Mouse (Mus musculus) CH12.LX (cell line): ENCODE data around the gene Igfbp2. TPM values are rescaled to one million over a fixed set of nuclear protein-coding genes. Genes with fewer than 3 reads are reported as not detected.
A peak's percentile ranks its signal among the peaks of the same experiment; 100 is the strongest.

Experiments
- DNase-seq: peaks from one replicate; pipeline ENCODE4 v3.0.0-alpha.2; 2013; ENCODE audit errors: extremely low read depth
- H3K27ac ChIP-seq: 2 replicates; pipeline ENCODE4 v1.5.1; 2012; ENCODE audit warnings: low read depth, mild to moderate bottlenecking, control low read depth, moderate library complexity; ENCODE audit not compliant: insufficient read depth
- H3K27me3 ChIP-seq: replicated peaks from 2 replicates; pipeline ENCODE3; 2012; ENCODE audit warnings: inconsistent platforms
- H3K36me3 ChIP-seq, 2 experiments: replicated peaks in 1 of 2; 2 replicates each; pipeline versions ENCODE3 to v1.6.1; 2012; ENCODE audit warnings: inconsistent platforms in 1 of 2, low read length in 1 of 2, mild to moderate bottlenecking in 1 of 2, mixed read lengths in 1 of 2, moderate library complexity in 1 of 2; ENCODE audit not compliant: control insufficient read depth in 1 of 2, insufficient read depth in 1 of 2
- H3K4me1 ChIP-seq, 2 experiments: 2 replicates each; pipeline ENCODE4 v1.6.1; 2012; ENCODE audit warnings: inconsistent platforms in 1 of 2, moderate library complexity in 1 of 2; ENCODE audit not compliant: insufficient read depth in 2 of 2, control insufficient read depth in 1 of 2
- H3K4me2 ChIP-seq: 2 replicates; pipeline ENCODE4 v1.6.1; 2012; ENCODE audit warnings: low read depth, mild to moderate bottlenecking, control low read depth; ENCODE audit not compliant: poor library complexity, insufficient read depth, severe bottlenecking
- H3K4me3 ChIP-seq, 3 experiments: fragments of 150-350 bp in 1 of 3; sonication (generic) in 1 of 3; replicated peaks in 1 of 3; 2 replicates each; pipeline versions ENCODE3 to v1.5.1; 2011 to 2012; ENCODE audit warnings: low read depth in 2 of 3, low read length in 2 of 3, mild to moderate bottlenecking in 2 of 3, moderate library complexity in 2 of 3, control low read depth in 1 of 3, improper control_type of control experiment in 1 of 3, inconsistent platforms in 1 of 3, mixed read lengths in 1 of 3; ENCODE audit not compliant: poor library complexity in 1 of 3
- H3K79me2 ChIP-seq: replicated peaks from 2 replicates; pipeline ENCODE4 v1.6.1; 2012; ENCODE audit warnings: mild to moderate bottlenecking, moderate library complexity; ENCODE audit not compliant: control insufficient read depth, poor library complexity, insufficient read depth, severe bottlenecking; ENCODE audit errors: extremely low read depth
- H3K9ac ChIP-seq: 2 replicates; pipeline ENCODE4 v1.6.1; 2012; ENCODE audit warnings: low read depth, mild to moderate bottlenecking, control low read depth, moderate library complexity; ENCODE audit not compliant: insufficient read depth
- H3K9me3 ChIP-seq: replicated peaks from 2 replicates; pipeline ENCODE3; 2012; ENCODE audit warnings: low read length, inconsistent platforms, mixed read lengths
- BHLHE40 ChIP-seq: IDR thresholded peaks from 2 replicates; pipeline ENCODE4 v1.6.1; 2011; ENCODE audit warnings: mild to moderate bottlenecking, low read depth, low read length, improper control_type of control experiment
- CHD1 ChIP-seq: IDR thresholded peaks from 2 replicates; pipeline ENCODE4 v1.6.1; 2012; ENCODE audit warnings: low read depth, low read length, improper control_type of control experiment, inconsistent platforms
- ELF1 ChIP-seq: IDR thresholded peaks from 2 replicates; pipeline ENCODE4 v1.6.1; 2014; ENCODE audit warnings: low read depth, mild to moderate bottlenecking, inconsistent platforms, low read length, improper control_type of control experiment
- EP300 ChIP-seq: IDR thresholded peaks from 2 replicates; pipeline ENCODE4 v1.6.1; 2011; ENCODE audit warnings: low read length, improper control_type of control experiment
- GABPA ChIP-seq: IDR thresholded peaks from 2 replicates; pipeline ENCODE4 v1.6.1; 2012; ENCODE audit warnings: low read depth, low read length, improper control_type of control experiment, inconsistent platforms; ENCODE audit not compliant: insufficient replicate concordance
- HCFC1 ChIP-seq: IDR thresholded peaks from 2 replicates; pipeline ENCODE4 v1.6.1; 2012; ENCODE audit warnings: low read depth, mild to moderate bottlenecking, inconsistent platforms, low read length, improper control_type of control experiment
- IRF4 ChIP-seq: IDR thresholded peaks from 2 replicates; pipeline ENCODE4 v1.6.1; 2014; ENCODE audit warnings: low read depth, mild to moderate bottlenecking, inconsistent platforms, low read length, improper control_type of control experiment
- MAFK ChIP-seq: IDR thresholded peaks from 2 replicates; pipeline ENCODE4 v1.6.1; 2011; ENCODE audit warnings: low read length, improper control_type of control experiment; ENCODE audit not compliant: insufficient replicate concordance
- MAZ ChIP-seq: IDR thresholded peaks from 2 replicates; pipeline ENCODE4 v1.6.1; 2012; ENCODE audit warnings: low read depth, mild to moderate bottlenecking, inconsistent platforms, low read length, improper control_type of control experiment, moderate library complexity
- MEF2A ChIP-seq: IDR thresholded peaks from 2 replicates; pipeline ENCODE4 v1.6.1; 2014; ENCODE audit warnings: low read depth, mild to moderate bottlenecking, inconsistent platforms, low read length, improper control_type of control experiment, borderline replicate concordance
- MXI1 ChIP-seq: IDR thresholded peaks from 2 replicates; pipeline ENCODE4 v1.6.1; 2011; ENCODE audit warnings: mild to moderate bottlenecking, low read depth, low read length, improper control_type of control experiment
- NELFE ChIP-seq: IDR thresholded peaks from 2 replicates; pipeline ENCODE4 v1.6.1; 2011; ENCODE audit warnings: low read depth, low read length, improper control_type of control experiment
- PAX5 ChIP-seq: IDR thresholded peaks from 2 replicates; pipeline ENCODE4 v1.6.1; 2012; ENCODE audit warnings: low read length, inconsistent platforms, mixed read lengths
- POLR2A ChIP-seq: IDR thresholded peaks from 2 replicates; pipeline ENCODE4 v1.6.1; 2011; ENCODE audit warnings: low read depth, mild to moderate bottlenecking, improper control_type of control experiment, low read length
- POLR2AphosphoS2 ChIP-seq: IDR thresholded peaks from 2 replicates; pipeline ENCODE4 v1.6.1; 2011; ENCODE audit warnings: low read depth, low read length, improper control_type of control experiment
- SIN3A ChIP-seq: IDR thresholded peaks from 2 replicates; pipeline ENCODE4 v1.6.1; 2012; ENCODE audit warnings: low read length, improper control_type of control experiment, inconsistent platforms
- TBP ChIP-seq: conservative IDR thresholded peaks from 2 replicates; pipeline ENCODE4 v1.6.1; 2011; ENCODE audit warnings: low read depth, low read length, improper control_type of control experiment
- TCF12 ChIP-seq: IDR thresholded peaks from 2 replicates; pipeline ENCODE4 v1.6.1; 2014; ENCODE audit warnings: low read depth, mild to moderate bottlenecking, inconsistent platforms, low read length, improper control_type of control experiment
- USF2 ChIP-seq: conservative IDR thresholded peaks from 2 replicates; pipeline ENCODE4 v1.6.1; 2011; ENCODE audit warnings: low read depth, low read length, improper control_type of control experiment
- ZKSCAN1 ChIP-seq: IDR thresholded peaks from 2 replicates; pipeline ENCODE4 v1.6.1; 2012; ENCODE audit warnings: low read depth, inconsistent platforms, low read length, improper control_type of control experiment, borderline replicate concordance
- ZNF384 ChIP-seq: IDR thresholded peaks from 2 replicates; pipeline ENCODE4 v1.6.1; 2012; ENCODE audit warnings: low read depth, low read length, improper control_type of control experiment, inconsistent platforms
- dilution Hi-C: fragments of 300-500 bp; cut with MboI; formaldehyde crosslinking; loops from 2 replicates; pipeline ENCODE4 v1.14.3; 2020; ENCODE audit warnings: low sequenced_read_pairs; ENCODE audit not compliant: extremely low pct_unique_long_range_greater_than_20kb, extremely low pct_ligation_motif_present
- in situ Hi-C: fragments of 300-500 bp; cut with MboI; formaldehyde crosslinking; loops from 3 replicates; pipeline ENCODE4 v1.14.3; 2019; ENCODE audit warnings: low sequenced_read_pairs, low pct_ligation_motif_present, low pct_unique_long_range_greater_than_20kb, mixed read lengths
- polyA plus RNA-seq: library from polyadenylated mRNA; unstranded; fragments of >175 nt; gene quantifications from 2 replicates; pipeline ENCODE4 v1.2.1, GENCODE M21; 2012; ENCODE audit warnings: low read depth; ENCODE audit not compliant: insufficient read length
- total RNA-seq, 2 experiments: library from RNA; depleted of rRNA; stranded (reverse); fragments of 300-350 nt in 1 of 2; fragments of >200 nt in 1 of 2; gene quantifications; 2 replicates each; pipeline ENCODE4 v1.2.3; 2012 to 2014

Gene Igfbp2
- total and polyA plus RNA-seq, 3 experiments = 294 to 662 (median 350) TPM

- TF ChIP-seq TBP (no peak), USF2 (no peak), GABPA (no peak), ZKSCAN1 (no peak), MEF2A (peak; percentile 72; the same call in 1 of the 2 replicates), EP300 (no peak)
- dilution Hi-C loops = no loop called here
- H3K27me3 ChIP-seq = peaks cover 26% of the 10 kb centered on the region
- 0 out of 2 replicates have a peak overlapping the region, but pooled peaks have one; percentile 26 for H3K27ac ChIP-seq
- H3K4me3 ChIP-seq = no peak overlapping the region
- H3K36me3 ChIP-seq = no peaks in the 10 kb centered on the region
- H3K9ac ChIP-seq = no peak overlapping the region
- peaks cover 16 to 58% of the 10 kb centered on the region in 2 experiments for H3K4me1 ChIP-seq
- DNase-seq = no peak
- peak overlapping the region; percentile 9; the same call in 1 of the 2 replicates for H3K4me2 ChIP-seq
- in situ Hi-C loops = loop anchor here (10.0 to 25.0 kb wide), 2 partner anchors 282 to 406 kb away; partner anchors contain the start of gene Smarcal1
- H3K79me2 ChIP-seq = no peaks in the 10 kb centered on the region
- no peaks in the 10 kb centered on the region for H3K9me3 ChIP-seq
Observed at GRCm38 (mm10) chr1:72869275-72869674, 45.0 kb downstream of the Igfbp2 start.

GRCm38 (mm10) chr1:72869681-72870614 lies 45.6 kb downstream of the Igfbp2 start:
- peak; percentile 91 for DNase-seq
- TF ChIP-seq IRF4 (peak; percentile 48; the same call in 1 of the 2 replicates), MEF2A (peak; percentile 3; the same call in 1 of the 2 replicates), ZNF384 (peak; percentile 69), ELF1 (peak; percentile 87), NELFE (peak; percentile 62), HCFC1 (peak; percentile 13; the same call in 1 of the 2 replicates), MAZ (peak; percentile 72; the same call in 1 of the 2 replicates), TCF12 (peak; percentile 80), CHD1 (no peak), MAFK (peak; percentile 96), POLR2A (peak; percentile 76), BHLHE40 (peak; percentile 83), USF2 (no peak), SIN3A (no peak), GABPA (no peak), PAX5 (no peak), POLR2AphosphoS2 (no peak), MXI1 (peak; percentile 41)
- Histone ChIP-seq H3K9ac (no peak overlapping the region), H3K4me2 (peak overlapping the region; percentile 57), H3K4me3 (peak overlapping the region; percentile 23 to 33 (median 27)), H3K9me3 (no peaks in the 10 kb centered on the region), H3K27me3 (peaks cover 26% of the 10 kb centered on the region), H3K27ac (no peak overlapping the region), H3K79me2 (no peaks in the 10 kb centered on the region), H3K4me1 (peaks cover 16 to 58% of the 10 kb centered on the region in 2 experiments), H3K36me3 (no peaks in the 10 kb centered on the region)
- dilution Hi-C loops (no loop called here), in situ Hi-C loops (loop anchor here (10.0 to 25.0 kb wide), 4 partner anchors 283 to 985 kb away; partner anchors contain the start of gene Smarcal1)
